Mouse (Mus musculus) spleen, adult 2 months (tissue): ENCODE data around the gene Ube2e1. TPM values are rescaled to one million over a fixed set of nuclear protein-coding genes. Genes with fewer than 3 reads are reported as not detected.
A peak's percentile ranks its signal among the peaks of the same experiment; 100 is the strongest.

Experiments used
- DNase-seq, 2 experiments: peaks; one replicate each; pipeline versions ENCODE4 v3.0.0 to v3.0.0-alpha.2; 2012 to 2021; ENCODE audit warnings: low spot score in 2 of 2, low read depth in 1 of 2
- H3K27ac ChIP-seq: fragments of 200-500 bp; 2 replicates; pipeline ENCODE4 v1.5.1; 2012; ENCODE audit warnings: low read length, inconsistent platforms; ENCODE audit not compliant: insufficient read depth
- H3K27me3 ChIP-seq: fragments of 200-500 bp; 2 replicates; pipeline ENCODE4 v1.6.1; 2012; ENCODE audit warnings: mild to moderate bottlenecking, moderate library complexity, low read length, inconsistent platforms; ENCODE audit not compliant: control insufficient read depth, insufficient read depth
- H3K36me3 ChIP-seq: fragments of 200-500 bp; 2 replicates; pipeline ENCODE4 v1.6.1; 2012; ENCODE audit warnings: mild to moderate bottlenecking, low read length, inconsistent platforms; ENCODE audit not compliant: control insufficient read depth, insufficient read depth
- H3K4me1 ChIP-seq: fragments of 200-500 bp; 2 replicates; pipeline ENCODE4 v1.6.1; 2011; ENCODE audit warnings: inconsistent platforms; ENCODE audit not compliant: control insufficient read depth, insufficient read depth, insufficient read length
- H3K4me3 ChIP-seq: fragments of 200-500 bp; 2 replicates; pipeline ENCODE4 v1.5.1; 2011; ENCODE audit warnings: mild to moderate bottlenecking, inconsistent platforms; ENCODE audit not compliant: insufficient read depth, insufficient read length; ENCODE audit errors: extremely low read depth
- CTCF ChIP-seq: fragments of 200-500 bp; IDR thresholded peaks from 2 replicates; pipeline ENCODE4 v1.5.1; 2011; ENCODE audit warnings: mild to moderate bottlenecking, inconsistent platforms; ENCODE audit not compliant: insufficient read depth, insufficient read length, insufficient replicate concordance; ENCODE audit errors: extremely low read depth
- POLR2A ChIP-seq: fragments of 200-500 bp; IDR thresholded peaks from 2 replicates; pipeline ENCODE4 v1.6.1; 2011; ENCODE audit warnings: low read depth, low read length, inconsistent platforms
- WGBS: fragments of 180-500 bp; shearing (Covaris S2); methylation state at CpG from one replicate; pipeline ENCODE4 v1.1.7; 2018; 5-methylcytosine and 5-hydroxymethylcytosine counted together
- polyA plus RNA-seq: library from polyadenylated mRNA; depleted of rRNA; stranded (reverse); fragments of >200 nt; gene quantifications from 2 replicates; pipeline ENCODE4 v1.2.3, GENCODE M21; 2012

Gene Ube2e1
- polyA plus RNA-seq, 1 experiment = 12.7 TPM

DNA sequence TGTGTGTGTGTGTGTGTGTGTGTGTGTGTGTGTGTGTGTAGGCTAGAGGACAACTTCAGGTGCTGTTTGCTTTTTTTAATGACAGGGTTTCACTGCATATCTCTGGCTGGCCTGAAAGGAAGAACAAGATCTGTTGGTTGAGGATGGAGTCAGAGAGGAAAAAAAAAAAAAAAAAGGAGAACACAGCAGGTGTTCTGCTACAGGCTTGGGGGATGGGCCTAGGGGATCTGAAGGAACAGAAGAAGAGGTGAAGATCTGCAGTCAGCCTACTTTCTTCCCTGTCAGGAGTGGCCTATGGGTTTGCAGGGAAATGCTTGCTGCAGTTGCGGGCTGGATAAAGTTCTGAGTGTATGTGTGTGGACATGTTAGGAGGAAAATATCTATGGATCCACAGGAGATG is 19.0 kb upstream of the Ube2e1 start:
- no peak overlapping the region for H3K27ac ChIP-seq
- no peaks in the 10 kb centered on the region for H3K27me3 ChIP-seq
- H3K4me1 ChIP-seq = no peaks in the 10 kb centered on the region
- TF ChIP-seq POLR2A (no peak), CTCF (no peak)
- no peaks in the 10 kb centered on the region for H3K36me3 ChIP-seq
- 86% methylated on average over 1 of the region's 1 CpGs for WGBS
- DNase-seq = no peak
- no peak overlapping the region for H3K4me3 ChIP-seq

DNA sequence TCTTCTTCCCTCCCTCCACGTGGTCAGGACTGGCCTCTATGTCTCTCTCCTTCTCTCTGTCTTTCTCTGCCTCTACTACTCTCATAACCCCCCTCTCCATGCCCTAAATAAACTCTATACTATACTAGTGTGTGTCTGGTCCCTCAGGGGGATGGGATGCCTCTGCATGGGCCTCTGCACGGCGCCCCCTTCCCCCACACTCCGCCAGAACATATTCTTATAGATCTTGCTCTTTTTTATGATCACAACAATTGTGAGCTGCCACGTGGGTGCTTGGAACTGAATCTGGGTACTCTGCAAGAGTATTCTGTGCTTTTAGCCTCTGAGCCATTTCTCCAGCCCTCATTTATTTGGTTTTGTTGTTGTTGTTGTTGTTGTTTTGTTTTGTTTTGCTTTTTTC is 18.2 kb upstream of the Ube2e1 start:
- 70% methylated on average over 5 of the region's 5 CpGs for WGBS
- no peaks in the 10 kb centered on the region for H3K36me3 ChIP-seq
- no peaks in the 10 kb centered on the region for H3K4me1 ChIP-seq
- no peak overlapping the region for H3K27ac ChIP-seq
- TF ChIP-seq POLR2A = no peak
- TF ChIP-seq CTCF = no peak
- DNase-seq = no peak
- H3K4me3 ChIP-seq = no peak overlapping the region
- no peaks in the 10 kb centered on the region for H3K27me3 ChIP-seq

DNA sequence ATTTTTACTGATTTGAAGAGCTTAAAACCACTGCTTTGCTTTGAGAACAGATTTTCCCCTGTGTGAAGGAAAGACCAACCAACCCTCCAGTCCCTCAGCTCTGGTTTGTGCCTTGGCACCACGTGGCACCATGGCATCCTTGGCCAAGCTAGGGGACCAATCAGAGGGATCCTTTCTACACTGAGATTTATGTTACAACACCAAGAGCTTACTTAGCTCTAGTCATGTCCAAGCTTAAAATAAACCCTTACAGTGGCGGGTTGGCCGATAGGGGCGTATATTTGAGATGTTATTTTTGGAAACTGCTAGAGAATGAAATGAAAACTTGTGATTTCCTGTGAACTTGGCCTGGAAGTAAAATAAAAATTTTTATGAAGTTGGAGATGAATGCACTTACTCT is 11.9 kb upstream of the Ube2e1 start:
- 61% methylated on average over 4 of the region's 4 CpGs for WGBS

DNA sequence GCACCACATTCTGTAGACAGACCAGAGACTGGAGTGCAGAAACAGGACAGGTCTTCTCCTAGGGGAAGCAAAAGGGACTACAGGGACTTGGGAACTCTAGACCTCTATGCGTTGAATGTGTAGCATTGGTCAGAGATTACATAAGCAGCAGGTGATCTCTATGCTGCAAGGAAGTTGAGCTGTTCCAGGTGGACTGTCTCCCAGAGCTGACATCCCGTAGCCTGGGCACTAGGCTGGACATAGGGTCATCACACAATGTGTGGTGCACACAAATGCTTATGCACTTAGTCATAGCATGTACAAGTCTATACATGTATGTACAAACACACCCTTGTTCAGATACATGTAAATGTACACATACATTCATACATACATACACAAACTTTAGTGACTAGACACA is 11.1 kb upstream of the Ube2e1 start:
- WGBS = 91% methylated on average over 2 of the region's 2 CpGs
- H3K36me3 ChIP-seq = no peaks in the 10 kb centered on the region
- no peak overlapping the region for H3K4me3 ChIP-seq
- no peaks in the 10 kb centered on the region for H3K4me1 ChIP-seq
- no peak overlapping the region for H3K27ac ChIP-seq
- no peak for DNase-seq
- no peaks in the 10 kb centered on the region for H3K27me3 ChIP-seq
- TF ChIP-seq CTCF = no peak
- no peak for TF ChIP-seq POLR2A

More for the DNA sequence above, 11.9 kb upstream of the Ube2e1 start:
- no peak overlapping the region for H3K27ac ChIP-seq
- TF ChIP-seq POLR2A = no peak
- no peak for TF ChIP-seq CTCF
- no peaks in the 10 kb centered on the region for H3K36me3 ChIP-seq
- no peak overlapping the region for H3K4me3 ChIP-seq
- H3K27me3 ChIP-seq = no peaks in the 10 kb centered on the region
- H3K4me1 ChIP-seq = no peaks in the 10 kb centered on the region
- DNase-seq = no peak

DNA sequence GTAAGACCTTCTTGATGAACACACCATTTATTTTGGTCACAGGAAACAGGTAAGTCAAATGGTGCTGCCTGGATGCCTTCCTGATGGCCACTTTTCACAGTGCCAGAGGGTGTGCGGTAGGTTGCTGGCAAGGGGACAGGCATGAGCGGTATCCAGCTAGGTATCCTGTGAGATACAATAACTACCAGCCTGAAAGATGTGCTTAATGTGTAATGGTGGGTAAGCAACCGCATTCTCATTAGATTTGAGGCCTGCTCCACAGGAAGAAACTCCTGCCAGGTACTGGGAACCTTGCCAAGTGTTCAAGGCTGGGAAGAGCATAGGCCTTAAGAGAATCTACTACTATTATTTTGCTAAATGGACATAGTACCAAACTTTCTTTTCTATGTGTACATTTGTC is 9.4 kb upstream of the Ube2e1 start:
- Histone ChIP-seq H3K36me3 (no peaks in the 10 kb centered on the region), H3K4me1 (no peaks in the 10 kb centered on the region), H3K27ac (no peak overlapping the region), H3K4me3 (no peak overlapping the region), H3K27me3 (no peaks in the 10 kb centered on the region)
- TF ChIP-seq POLR2A = no peak
- no peak for TF ChIP-seq CTCF
- WGBS = 84% methylated on average over 3 of the region's 3 CpGs
- DNase-seq = no peak

DNA sequence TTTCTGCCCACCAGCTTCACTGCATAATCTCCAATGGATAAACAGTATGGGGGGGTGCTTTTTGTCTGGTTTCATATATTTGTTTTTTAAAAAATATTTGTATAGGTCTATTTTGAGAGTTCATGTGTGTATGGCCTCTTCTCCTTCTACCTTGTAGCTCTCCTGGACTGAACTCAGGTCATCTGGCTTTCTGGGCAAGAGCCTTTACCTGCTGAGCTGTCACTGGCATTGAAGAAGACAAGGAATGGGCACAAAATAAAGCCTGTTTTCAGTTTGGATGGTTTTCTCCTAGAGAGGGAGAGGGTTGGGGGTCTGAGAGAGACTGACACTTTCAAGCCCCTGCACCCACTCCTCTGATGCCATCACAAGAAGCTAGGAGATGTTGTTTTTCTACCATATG is 4.4 kb upstream of the Ube2e1 start:
- no peak overlapping the region for H3K27ac ChIP-seq

DNA sequence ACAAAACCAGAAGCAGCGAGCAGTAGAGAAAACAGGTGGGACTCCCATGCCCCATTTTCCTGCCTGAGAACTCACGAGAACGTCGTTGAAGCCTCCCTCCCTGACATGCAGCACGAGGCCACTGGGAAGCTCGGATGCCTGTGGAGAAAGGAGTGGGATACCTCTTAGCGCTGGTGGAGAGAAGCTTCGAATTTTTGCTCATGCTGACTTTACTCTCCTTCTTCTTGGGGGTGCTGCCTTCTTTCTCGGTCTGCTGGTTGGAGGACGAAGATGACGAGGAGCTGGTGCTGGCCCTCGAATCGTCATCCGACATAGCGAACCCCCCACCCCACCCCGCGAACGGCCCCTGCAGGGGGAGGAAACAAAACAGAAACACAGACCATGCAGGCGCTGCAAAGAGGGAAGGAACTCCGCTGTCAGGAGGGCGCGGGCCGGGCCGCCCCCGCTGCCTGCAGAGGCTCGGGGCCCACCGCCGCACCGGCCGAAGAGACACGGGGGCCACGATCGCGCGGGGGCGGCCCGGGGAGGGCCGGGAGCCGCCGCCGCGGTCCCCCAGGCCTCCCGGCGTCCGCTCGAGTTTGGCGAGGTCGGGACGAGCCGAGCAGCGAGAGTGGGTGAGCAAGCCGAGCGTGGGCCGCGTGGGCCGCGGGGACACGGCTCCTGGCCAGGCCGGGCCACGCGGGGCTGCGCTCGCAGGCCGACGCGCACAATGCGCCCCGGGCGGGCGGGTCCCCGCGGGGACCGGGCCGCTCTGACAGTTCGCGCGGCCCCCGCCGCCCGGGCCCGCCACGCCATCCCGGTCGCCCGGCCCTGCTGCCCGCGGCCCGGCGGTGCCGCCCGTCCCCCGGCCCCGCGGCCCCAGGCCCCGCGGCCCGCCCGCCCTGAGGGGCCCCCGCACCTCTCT is 618 bp downstream of the Ube2e1 start:
- H3K36me3 ChIP-seq = peaks cover 3% of the 10 kb centered on the region; the same call in 1 of the 2 replicates
- peaks cover 9% of the 10 kb centered on the region for H3K4me1 ChIP-seq
- peak in 1 of 2 experiments; percentile 39 for DNase-seq
- peak overlapping the region; percentile 80 for H3K4me3 ChIP-seq
- H3K27me3 ChIP-seq = no peaks in the 10 kb centered on the region
- TF ChIP-seq POLR2A (no peak), CTCF (no peak)
- 1% methylated on average over 92 of the region's 99 CpGs for WGBS
- H3K27ac ChIP-seq = no peak overlapping the region; the same call in 1 of the 2 replicates

More for the DNA sequence above, 4.4 kb upstream of the Ube2e1 start:
- Histone ChIP-seq H3K27me3 (no peaks in the 10 kb centered on the region), H3K36me3 (no peaks in the 10 kb centered on the region), H3K4me3 (no peak overlapping the region), H3K4me1 (no peaks in the 10 kb centered on the region)
- TF ChIP-seq POLR2A (no peak), CTCF (no peak)
- no peak for DNase-seq
